Mouse (Mus musculus) E14TG2a.4 (cell line): ENCODE data around the gene Prr5.

Experiments used
- CTCF ChIP-seq: conservative IDR thresholded peaks from 2 replicates; pipeline ENCODE4 v1.5.1; 2014; ENCODE audit warnings: low read length
- NANOG ChIP-seq: IDR thresholded peaks from 2 replicates; pipeline ENCODE4 v1.6.1; 2014; ENCODE audit warnings: borderline replicate concordance, low read length, mixed read lengths

DNA sequence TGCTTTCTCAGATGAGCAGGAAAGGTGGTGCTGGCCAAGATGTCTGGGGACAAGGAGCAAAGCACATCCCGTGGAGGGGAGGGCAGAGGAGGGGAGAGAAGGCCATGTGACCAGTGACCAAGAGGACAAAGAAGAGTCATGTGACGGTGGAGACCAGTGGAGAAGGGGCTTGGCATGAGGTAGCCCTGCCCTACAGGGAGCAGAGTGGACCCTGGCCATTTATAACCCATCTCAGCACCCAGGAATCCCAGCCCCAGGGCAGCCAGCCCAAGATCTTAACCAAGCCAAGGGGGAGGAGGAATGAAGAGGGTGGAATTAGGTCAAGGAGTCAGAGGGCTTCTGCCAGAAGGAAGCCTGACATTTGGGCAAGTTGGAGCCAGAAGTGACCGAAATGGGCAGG, 3.2 kb downstream of the Prr5 start:
- TF ChIP-seq CTCF (no peak), NANOG (no peak)
